Mouse (Mus musculus): ENCODE results near the gene F2rl1.
A peak's percentile ranks its signal among the peaks of the same experiment; 100 is the strongest.
"Not testable (repeated sequence)": the region's sequence is repeated elsewhere in the genome, so short reads cannot be mapped to it uniquely, and the experiment has no call there.

Gene F2rl1

GRCm38 (mm10) chr13:95533121-95533520, 8.1 kb upstream of the F2rl1 start:
- not testable (repeated sequence) for DNase-seq

DNA sequence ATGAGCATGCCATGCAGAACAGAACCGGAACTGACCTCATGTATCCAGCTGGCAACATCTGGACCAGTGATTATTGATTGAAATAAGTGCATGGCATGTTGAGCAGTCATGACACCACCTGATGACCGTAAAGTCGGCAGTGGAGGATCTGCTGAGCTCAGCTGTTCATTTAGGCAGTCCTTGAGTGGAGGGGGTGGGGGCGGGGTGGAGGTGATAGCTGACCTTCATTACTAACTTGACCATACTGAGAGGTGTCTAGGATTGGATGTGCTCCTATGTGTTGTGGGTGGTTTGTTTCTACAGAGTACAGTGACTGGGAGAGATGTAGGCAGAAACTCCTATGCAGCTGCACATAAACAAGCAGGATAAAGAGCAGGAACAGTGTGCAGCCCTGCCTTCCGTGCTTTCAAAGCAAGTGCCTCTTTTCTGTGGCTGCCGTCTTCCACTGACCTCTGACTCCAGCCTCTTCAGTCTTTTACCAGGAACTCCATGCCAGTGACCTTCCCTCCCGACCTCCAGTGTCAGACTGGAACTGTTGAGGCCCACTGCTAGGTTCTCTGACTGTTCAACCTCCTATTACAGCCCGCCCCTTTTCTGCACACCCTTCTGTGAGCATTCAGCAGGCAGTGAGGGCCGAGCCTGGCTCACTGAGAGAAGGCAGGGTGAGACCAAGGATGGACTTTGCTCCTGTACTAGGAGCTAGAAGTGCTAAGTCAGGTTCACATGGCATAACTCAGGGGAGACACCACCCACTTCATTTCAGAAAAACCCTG, 6.4 kb upstream of the F2rl1 start:
- no peak for DNase-seq

GRCm38 (mm10) chr13:95529246-95529645, 4.2 kb upstream of the F2rl1 start:
- DNase-seq = no peak

DNA sequence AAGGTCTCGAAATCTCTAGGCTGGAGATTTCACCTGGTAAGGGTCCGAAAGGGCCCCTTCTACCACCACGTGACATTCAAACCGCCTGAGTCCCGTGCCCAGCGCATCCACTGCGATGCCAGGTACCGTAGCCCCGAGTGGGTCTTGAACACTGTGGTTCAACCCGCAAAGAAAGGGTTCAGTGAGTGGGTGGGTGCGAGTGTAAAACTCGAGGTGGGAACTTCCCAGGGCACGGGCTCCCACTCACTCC, 678 bp downstream of the F2rl1 start:
- peak in 1 of 2 experiments; percentile 7 for DNase-seq

GRCm38 (mm10) chr13:95523659-95524423, 1.2 kb downstream of the F2rl1 start:
- DNase-seq = peak; percentile 13 to 23

DNA sequence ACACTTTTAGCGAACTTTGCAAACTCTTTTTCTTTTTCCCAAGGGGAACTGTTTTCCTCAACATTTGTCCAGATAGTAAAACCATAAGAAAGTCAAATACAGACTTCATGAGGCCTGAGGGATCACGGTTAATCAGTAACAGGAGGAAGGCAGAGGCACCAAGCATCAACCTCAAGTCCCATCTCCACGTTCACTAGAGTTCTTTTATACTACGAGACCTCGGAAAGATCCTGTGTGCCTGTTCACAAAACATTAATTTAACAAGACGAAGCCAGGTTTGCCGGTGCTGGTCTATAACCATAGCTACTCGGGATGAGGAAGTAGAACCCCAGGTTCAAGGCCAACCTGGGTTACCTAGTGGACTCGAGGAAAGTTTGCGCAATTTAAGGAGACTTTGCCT, 2.9 kb downstream of the F2rl1 start:
- DNase-seq = no peak

GRCm38 (mm10) chr13:95521029-95521428, 4.0 kb downstream of the F2rl1 start:
- DNase-seq = peak in 1 of 2 experiments; percentile 13

DNA sequence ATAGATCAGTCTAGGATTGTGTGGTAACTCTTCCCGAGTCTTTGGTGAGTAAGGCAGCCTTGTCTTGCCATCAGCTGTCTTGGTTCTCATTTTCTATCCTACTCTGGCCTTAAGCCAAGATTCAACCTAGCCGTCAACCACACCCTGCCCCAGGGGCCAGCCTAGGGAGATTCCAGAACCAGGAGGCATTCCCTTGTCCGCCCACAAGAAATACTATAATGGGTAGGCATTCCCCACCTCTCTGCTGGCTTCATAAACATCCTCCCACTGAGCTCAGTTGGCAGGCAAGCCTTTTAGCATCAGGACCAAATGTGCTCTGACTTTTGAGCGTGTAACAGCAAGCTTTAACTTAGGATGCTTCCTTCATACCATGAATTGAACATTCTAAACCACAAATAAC, 10.3 kb downstream of the F2rl1 start:
- no peak for DNase-seq

- no peak for DNase-seq
Measured at GRCm38 (mm10) chr13:95510054-95510453, 15.0 kb downstream of the F2rl1 start.

DNA sequence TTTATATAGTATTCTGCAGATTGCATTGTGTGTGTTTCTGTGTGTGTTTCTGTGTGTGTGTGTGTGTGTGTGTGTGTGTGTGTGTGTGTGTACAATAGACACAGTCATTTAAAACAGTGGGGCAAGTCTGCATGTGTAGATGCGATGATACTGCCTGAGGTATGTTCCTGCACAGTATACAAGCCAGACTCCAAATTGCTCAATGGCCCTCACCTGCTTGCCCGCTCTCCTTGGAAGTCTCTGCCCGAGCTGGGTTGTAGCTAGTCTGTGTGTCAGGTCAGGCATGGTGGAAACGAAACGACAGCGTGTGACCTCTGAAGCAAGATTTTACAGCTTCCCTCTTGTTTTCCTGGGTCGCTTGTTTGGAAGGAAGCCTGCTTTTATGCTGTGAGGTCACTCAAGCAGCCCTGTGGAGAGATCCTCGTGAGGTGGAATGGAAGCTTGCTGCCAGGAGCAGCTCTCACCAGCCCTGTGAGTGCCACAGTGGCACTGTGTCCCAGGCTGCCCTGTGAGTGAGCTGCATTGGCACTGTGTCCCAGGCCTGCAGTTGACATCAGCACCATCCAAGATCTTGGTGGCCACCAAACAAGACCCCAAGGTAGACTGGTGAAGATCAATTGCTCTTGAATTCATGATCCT, 21.6 kb downstream of the F2rl1 start:
- DNase-seq = no peak

DNA sequence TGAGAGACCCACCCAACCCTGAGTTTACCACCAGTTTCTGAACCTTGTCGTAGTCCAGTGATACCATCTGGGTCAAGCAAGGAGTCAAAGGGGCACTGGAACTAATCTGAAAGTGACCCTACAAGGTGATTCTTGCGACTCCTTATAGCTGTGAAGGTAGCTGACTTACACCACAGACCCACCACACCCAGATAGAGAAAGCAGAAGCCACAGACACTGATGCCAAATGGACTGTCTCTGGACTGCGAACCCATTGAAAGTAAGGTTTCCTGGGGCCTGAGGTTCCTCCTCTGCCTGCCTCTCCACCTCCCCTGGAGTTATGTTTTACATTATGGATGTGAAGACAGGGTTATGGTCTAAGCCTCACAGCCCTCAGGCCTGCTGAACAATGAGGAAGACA, 28.4 kb downstream of the F2rl1 start:
- no peak for DNase-seq

DNA sequence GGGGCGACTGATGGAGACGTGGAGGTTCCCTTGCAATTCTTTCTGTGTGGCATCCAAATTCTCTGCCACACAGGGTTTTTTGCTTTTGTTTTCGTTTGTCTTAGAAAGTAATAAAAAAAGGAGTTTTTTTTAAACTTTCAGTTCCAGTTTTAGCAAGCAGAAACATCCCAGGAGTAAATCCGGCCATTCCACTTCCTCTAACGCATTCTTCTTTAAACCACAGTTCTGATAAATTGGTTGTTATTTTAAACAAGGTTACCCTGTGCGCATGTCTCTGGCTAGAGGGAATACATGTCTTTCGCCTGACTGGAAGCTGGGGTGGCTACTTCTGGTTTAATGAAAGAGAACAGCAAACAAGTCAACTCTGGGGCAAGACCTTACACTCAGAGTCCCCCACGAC, 30.2 kb downstream of the F2rl1 start:
- peak; percentile 24 to 26 for DNase-seq

- no peak for DNase-seq
Measured at GRCm38 (mm10) chr13:95493296-95493695, 31.7 kb downstream of the F2rl1 start.

DNA sequence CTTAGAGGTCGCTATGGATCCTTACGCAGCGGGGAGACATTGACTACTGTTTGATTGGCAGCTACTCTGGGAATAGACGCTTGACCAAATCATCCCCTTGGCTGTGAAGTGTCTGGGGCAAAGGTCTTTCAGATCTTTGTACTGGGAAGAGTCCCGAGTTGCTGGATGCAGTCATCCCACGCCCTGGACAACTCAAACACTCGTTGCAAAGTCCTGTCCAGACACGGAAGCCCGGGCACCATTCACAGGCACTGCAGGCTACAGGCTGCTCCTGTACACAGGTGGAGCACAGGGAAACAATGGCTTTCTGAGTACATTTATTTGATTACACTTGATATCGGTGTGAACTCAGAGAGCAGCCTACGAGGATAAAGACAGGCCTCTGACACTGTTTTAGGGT, 33.7 kb downstream of the F2rl1 start:
- DNase-seq = no peak

DNA sequence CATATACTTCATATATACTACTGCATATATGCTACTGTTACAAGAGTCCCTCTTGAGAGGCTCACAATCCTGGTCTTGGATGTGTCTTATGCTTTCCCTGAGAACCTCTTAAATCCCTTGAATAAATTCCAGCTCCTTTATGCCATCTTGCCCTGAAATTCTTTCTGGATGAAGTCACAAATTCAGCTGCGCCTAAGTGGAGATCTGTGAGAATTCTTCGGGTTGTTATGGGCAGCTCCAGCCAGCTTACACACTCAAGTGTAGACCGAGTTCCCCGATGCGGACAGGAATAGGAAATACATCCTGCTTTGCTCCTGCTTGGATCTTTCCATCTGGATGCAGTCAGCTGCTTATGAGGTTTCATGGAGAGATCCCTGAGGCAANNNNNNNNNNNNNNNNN, 40.4 kb downstream of the F2rl1 start:
- no peak for DNase-seq

GRCm38 (mm10) chr13:95481428-95481827, 43.6 kb downstream of the F2rl1 start:
- DNase-seq = peak; percentile 81 to 83

- no peak for DNase-seq
Measured at GRCm38 (mm10) chr13:95478671-95479413, 46.2 kb downstream of the F2rl1 start, which contains the start of gene S100z. Gene S100z, minus strand, starts transcription at chr13:95478721.

- DNase-seq = no peak
Measured at GRCm38 (mm10) chr13:95477173-95477572, 47.9 kb downstream of the F2rl1 start.

DNA sequence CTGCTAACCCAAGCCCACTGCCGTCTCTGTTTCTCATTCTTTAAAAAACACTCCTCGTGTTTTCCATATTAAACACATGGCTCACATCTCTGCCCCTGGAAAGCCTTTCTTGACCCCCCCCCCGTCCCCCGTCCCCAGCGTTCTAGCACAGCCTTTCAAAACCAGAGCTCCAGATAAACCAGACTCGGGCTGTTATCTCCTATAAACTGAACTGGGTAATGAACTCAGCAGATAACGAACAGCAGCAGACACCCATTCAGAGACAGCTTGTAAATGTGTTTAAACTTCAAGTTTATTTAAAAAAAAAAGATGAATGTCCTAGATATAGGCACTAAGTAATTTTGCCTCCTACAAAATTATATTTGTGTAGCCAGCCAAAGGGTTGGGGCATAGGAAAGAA, 49.9 kb downstream of the F2rl1 start:
- no peak for DNase-seq

DNA sequence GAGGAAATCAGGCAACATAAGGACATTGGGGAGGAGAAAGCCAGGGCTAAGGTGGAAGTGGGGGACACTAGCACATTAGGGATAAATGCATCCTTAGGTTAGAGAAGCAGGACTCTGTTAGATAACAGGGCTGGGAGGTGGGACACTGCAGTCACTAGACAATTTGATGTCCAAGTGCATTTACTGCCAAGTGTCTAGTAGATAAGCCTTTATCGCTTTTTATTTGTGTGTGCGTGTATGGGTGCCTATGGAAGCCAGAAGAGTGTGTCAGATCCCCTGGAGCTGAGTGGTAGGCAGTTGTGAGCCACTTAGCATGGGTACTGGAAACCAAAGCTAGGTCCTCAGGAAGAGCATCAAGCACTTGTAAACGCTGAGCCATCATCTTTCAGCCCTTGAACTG, 50.7 kb downstream of the F2rl1 start:
- no peak for DNase-seq

DNA sequence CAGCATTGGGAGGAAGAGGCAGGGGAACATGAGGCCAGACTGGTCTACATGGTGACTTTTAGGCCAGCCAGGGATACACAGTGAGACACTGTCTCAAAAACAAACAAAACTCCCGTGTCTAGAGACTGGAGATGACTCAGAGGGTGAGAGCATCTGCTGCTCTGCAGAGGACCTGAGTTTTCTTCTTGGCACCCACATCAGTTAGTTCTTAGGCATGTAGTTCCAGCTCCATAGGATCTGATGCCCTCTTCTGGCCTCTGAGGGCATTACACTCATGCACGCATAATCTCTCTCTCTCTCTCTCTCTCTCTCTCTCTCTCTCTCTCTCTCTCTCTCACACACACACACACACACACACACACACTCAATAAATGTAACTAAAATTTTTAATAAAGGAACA, 54.1 kb downstream of the F2rl1 start:
- peak; percentile 21 to 22 for DNase-seq

Measured in B cell, adult 2 months (primary cell).